Mouse (Mus musculus) layer of hippocampus, adult 2 months (tissue): ENCODE data around the gene Klc1. TPM values are rescaled to one million over a fixed set of nuclear protein-coding genes. Genes with fewer than 3 reads are reported as not detected.
A peak's percentile ranks its signal among the peaks of the same experiment; 100 is the strongest.
"Not testable (repeated sequence)": the region's sequence is repeated elsewhere in the genome, so short reads cannot be mapped to it uniquely, and the experiment has no call there.

Experiments
- DNase-seq, 2 experiments: peaks; one replicate each; pipeline ENCODE4 v3.0.0; 2022; ENCODE audit warnings: low spot score in 2 of 2
- H3K27ac ChIP-seq: fragments of 200-600 bp; 2 replicates; pipeline ENCODE4 v1.8.1; 2022
- H3K4me3 ChIP-seq: fragments of 200-600 bp; 2 replicates; pipeline ENCODE4 v1.8.1; 2022; ENCODE audit warnings: mild to moderate bottlenecking
- CTCF ChIP-seq: fragments of 200-600 bp; conservative IDR thresholded peaks from 2 replicates; pipeline ENCODE4 v1.8.1; 2022; ENCODE audit warnings: antibody characterized with exemption, mild to moderate bottlenecking, moderate library complexity
- total RNA-seq, 2 experiments: library from RNA; stranded (reverse); gene quantifications; 2 replicates each; pipeline ENCODE4 v1.2.3; 2021

The Klc1 gene
- total RNA-seq, 2 experiments from 2014 or later: 654 to 684 TPM

DNA sequence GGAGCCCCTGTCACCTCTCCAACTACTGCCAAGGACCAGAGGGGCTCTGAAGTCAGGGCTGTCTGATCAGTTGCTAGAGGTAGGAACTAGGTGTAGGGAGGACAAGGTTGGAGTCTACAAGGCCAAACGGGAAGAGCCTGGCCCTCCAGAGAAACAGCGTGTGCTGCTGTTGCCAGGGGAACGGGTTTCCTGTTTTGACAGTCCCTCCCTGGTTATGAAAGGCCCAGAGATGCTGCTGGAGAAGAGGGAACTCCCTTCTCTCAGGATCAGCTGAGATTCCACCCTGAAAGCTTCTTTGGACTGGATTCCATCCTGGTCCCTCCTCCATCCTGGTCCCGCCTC, 32.6 kb upstream of the Klc1 start:
- DNase-seq: peak in 1 of 2 experiments; percentile 71
- Histone ChIP-seq H3K4me3 (no peak overlapping the region; the same call in 1 of the 2 replicates), H3K27ac (peak overlapping the region; percentile 96)
- TF ChIP-seq CTCF: no peak

DNA sequence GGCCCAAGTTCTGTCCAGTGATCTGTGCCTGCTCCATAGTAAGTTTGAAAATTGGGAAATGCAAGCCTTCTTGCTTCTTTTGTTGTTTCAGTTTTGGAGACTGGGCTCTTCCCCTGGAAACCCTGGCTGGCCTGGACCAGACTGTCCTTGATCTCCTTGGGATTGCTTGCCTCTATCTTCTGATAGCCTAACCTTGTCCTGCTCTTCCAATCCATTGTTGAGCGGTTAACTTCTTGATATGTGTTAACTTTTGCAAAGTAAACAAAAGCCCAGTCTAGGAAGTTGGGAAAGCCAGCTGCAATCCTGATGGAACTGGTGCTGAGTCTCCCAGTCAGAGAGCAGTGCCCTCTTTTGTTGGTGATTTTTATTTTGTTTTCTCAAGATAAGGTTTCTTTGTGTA, 30.7 kb upstream of the Klc1 start:
- H3K4me3 ChIP-seq: no peak overlapping the region
- no peak for TF ChIP-seq CTCF
- no peak for DNase-seq
- no peak overlapping the region for H3K27ac ChIP-seq

DNA sequence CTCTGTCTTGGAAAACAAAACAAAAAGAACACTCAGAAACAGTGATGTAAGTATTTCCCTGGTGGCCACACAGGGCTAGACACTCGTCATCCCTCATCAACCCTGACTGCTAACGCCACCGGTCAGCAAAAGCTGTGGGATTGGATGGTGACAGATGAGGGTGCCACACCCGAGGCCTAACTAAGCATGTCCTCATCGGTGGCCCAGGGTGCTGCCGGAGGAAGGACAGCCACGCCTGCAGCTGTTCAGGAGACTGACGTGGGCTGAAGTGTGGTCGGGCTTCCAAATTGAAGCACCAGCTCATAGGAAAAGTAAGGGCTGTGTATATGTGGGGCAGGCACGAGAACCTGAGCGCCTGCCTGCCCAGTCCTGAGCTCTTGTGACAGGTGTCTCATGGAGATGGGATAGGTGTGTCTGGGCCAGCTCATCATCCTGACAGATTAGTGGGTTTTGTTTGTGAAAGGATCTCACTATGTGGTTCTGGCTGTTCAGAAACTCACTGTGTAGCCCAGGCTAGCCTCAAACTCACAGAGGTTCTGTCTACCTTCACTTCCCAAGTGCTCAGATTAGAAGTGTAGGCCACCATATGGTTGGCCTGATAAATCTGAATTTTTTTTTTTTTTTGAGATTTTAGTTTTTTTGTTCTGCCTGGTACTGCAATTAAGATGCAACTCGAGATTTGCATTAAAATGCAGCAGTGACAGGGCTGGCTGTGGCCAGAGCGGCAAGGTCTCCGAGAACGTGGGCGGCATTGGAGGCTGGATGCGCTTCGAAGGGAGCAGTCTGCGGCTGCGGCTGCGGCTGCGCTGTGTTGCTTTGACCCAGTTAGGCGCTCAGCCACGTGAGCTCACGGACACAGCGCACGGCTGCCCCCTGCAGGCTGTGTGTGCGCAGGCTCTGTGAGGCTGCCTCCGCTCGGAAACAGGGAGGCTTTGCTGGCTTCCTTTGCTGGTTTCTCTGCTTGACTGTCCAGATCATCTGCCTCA, 26.5 kb upstream of the Klc1 start:
- H3K27ac ChIP-seq: peak overlapping the region; percentile 90
- peak overlapping the region; percentile 33; the same call in 1 of the 2 replicates for H3K4me3 ChIP-seq
- TF ChIP-seq CTCF: peak; percentile 98
- peak; percentile 87 to 90 for DNase-seq

DNA sequence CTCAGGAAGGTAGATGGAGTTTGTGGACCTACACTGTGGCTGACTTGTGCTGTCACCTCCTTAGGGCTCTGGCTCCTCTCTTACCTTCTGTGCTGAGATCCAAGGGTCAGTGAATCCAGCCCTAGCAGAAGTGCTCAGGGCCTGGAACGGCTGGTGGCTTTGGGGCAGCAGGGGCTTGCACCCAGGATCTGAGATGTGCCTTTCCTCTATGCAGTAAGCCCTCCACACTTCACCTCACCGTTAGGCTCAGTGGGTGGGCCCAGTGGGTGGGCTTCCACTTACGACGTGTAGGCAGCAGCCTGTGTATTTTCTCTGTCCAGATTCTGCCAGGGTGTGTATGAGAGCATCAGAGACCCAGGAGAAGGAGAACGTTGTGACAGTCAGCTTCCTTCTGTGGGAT, 25.7 kb upstream of the Klc1 start:
- DNase-seq: no peak
- TF ChIP-seq CTCF: no peak
- H3K27ac ChIP-seq: peak overlapping the region; percentile 90

DNA sequence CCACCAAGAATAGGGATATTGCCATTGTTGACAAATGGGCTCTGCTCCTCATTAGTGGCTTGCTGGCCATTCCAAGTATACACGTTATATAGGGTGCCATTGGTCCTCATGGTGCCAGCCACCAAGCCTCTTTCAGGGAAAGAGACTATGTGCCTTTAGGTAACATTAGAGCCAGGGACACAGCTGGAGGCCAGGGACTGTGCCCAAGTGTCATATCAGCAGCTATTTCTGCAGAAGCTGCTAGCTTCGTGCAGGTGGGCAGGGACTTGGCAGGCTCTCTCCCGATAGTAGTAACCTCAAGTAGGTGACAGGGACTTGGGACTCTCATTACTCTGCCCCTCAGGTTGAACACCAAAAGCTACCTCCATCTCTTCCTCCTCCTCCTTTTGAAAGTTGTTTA, 23.7 kb upstream of the Klc1 start:
- no peak for TF ChIP-seq CTCF
- Histone ChIP-seq H3K4me3 (no peak overlapping the region), H3K27ac (no peak overlapping the region)
- DNase-seq: no peak

More for the DNA sequence above, 25.7 kb upstream of the Klc1 start:
- no peak overlapping the region for H3K4me3 ChIP-seq

DNA sequence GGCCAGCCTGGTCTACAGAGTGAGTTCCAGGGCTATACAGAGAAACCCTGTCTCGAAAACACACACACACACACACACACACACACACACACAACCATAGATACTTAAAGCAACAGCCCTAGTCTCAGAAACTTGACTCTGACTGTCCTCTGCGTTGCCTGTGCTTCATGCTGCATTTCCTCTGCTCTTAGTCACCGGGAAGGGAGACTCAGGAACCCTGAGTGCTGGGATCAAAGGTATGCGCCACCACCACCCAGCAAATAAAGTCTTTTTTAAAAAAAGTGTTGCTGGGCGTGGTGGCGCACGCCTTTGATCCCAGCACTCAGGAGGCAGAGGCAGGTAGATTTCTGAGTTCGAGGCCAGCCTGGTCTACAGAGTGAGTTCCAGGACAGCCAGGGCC, 22.0 kb upstream of the Klc1 start:
- H3K4me3 ChIP-seq, H3K27ac ChIP-seq, DNase-seq: not testable (repeated sequence)

DNA sequence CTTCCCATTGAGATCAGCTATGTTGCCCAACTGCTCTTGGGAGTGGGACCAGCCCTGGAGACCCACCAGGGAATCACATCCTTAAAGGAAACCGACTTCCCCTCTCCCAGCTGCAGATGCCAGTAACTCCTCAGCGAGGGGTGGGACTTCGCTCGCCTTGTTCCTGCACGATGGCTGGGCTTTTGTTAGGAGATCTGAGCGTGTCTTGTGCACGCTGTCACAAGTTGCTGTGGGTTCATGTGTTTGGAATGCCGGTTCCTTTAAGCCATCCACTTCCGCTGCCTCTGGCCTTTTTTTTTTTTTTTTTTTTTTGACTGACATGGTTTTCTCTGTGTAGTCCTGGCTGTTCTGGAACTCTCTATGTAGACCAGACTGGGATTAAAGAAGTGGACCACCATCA, 21.3 kb upstream of the Klc1 start:
- TF ChIP-seq CTCF: no peak
- no peak for DNase-seq
- Histone ChIP-seq H3K4me3 (no peak overlapping the region), H3K27ac (no peak overlapping the region)

DNA sequence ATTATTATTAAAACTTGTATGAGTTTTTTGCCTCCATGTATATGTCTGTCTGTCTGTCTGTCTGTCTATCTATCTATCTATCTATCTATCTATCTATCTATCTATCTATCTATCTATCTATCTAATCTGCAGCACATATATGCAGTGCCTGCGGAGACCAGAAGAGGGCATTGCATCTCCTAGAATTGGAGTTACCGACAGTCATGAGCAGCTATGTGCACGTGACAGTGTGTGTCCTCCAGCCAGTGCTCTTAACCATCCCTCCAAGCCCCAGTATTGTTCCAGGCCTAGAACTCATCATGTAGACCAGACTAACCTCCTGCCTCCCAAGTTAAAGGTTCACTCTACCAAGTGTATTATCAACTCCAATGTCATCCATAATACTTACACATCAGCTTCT, 19.9 kb upstream of the Klc1 start:
- Histone ChIP-seq H3K4me3 (no peak overlapping the region), H3K27ac (0 out of 2 replicates have a peak overlapping the region, but pooled peaks have one; percentile 3)
- peak in 1 of 2 experiments; percentile 75 for DNase-seq
- TF ChIP-seq CTCF: peak; percentile 75

DNA sequence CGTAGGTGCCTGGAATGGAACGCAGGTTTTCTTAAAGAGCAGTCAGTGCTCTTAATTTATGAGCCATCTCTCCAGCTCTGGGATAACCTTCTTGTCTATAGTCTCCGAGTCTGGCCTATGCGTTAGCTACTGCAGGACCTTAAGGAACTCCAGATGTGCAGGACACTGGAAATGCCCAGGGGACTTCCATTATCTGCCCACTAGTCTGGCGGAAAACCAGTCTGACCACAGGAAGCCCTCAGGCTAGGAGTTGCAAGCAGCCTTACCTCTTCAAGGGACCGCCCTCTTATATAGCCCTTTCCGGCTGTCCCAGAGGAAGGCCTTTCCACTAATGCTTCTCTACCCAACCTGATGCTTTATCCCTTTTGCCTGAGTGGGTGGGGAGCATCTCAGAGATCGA, 17.3 kb upstream of the Klc1 start:
- H3K27ac ChIP-seq: no peak overlapping the region

DNA sequence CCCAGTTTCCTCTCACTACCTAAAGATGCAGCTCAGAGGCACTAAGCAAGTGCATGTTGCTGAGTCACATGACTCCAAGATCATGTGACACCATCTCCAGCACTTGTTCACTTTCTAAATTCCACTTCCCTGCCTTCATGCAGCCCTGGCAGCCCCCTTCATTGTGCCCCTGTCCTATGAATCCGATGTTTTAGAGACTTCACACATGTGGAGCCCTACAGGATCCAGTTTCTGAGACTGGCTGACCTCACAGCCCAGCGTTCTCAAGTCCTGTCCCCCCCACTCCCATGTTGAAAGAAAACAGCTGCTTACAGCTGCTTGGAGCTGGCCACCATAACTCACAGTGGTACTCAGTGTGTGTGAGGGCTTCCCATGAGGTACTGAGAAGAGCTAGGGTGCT, 15.2 kb upstream of the Klc1 start:
- no peak for TF ChIP-seq CTCF
- Histone ChIP-seq H3K27ac (peak overlapping the region; percentile 46; the same call in 1 of the 2 replicates), H3K4me3 (no peak overlapping the region)
- DNase-seq: no peak

More for the DNA sequence above, 17.3 kb upstream of the Klc1 start:
- no peak for DNase-seq
- no peak overlapping the region for H3K4me3 ChIP-seq
- no peak for TF ChIP-seq CTCF

DNA sequence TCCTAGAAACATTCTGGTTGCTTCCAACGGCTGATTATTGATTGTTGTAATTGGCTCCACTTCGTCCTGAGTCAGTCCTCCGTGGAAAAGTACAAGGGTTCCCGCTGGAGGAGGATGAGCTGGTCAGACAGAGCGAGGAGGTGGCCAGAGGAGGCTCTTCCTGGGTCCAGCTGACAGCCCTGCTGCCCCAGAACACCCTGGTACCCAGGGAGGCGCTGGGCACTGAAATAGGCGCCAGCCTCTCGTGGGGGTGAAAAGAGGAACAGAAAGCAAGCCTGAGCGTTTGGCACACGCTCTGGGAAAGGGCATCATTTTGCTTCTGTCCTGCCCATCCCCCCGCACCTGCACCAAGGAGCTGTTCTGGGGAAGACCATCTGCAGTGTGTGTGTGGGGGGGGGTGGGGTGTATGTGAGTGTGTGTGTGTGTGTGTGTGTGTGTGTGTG, 14.6 kb upstream of the Klc1 start:
- H3K27ac ChIP-seq: peak overlapping the region; percentile 46; the same call in 1 of the 2 replicates
- no peak for DNase-seq
- no peak for TF ChIP-seq CTCF
- H3K4me3 ChIP-seq: no peak overlapping the region

DNA sequence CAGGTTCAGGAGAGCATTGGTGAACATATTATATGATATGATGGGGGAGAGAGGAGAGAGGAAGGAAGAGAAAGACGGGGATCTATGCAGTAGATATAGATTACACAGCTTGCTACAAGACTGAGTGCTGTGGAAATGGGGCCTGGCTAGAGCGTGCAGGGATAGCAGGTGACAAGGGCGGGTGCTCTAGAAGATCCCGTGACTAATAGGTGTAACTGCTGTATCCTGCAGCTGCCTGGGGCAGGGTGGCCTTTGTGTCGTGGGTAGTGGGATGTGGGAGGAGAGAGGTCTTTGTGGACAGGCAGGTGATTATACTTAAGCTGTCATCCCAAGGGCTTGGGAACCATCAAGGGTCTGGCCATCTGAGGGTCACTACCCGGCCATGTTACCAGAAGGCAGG, 13.4 kb upstream of the Klc1 start:
- DNase-seq: no peak
- TF ChIP-seq CTCF: no peak
- H3K4me3 ChIP-seq: no peak overlapping the region
- H3K27ac ChIP-seq: no peak overlapping the region

DNA sequence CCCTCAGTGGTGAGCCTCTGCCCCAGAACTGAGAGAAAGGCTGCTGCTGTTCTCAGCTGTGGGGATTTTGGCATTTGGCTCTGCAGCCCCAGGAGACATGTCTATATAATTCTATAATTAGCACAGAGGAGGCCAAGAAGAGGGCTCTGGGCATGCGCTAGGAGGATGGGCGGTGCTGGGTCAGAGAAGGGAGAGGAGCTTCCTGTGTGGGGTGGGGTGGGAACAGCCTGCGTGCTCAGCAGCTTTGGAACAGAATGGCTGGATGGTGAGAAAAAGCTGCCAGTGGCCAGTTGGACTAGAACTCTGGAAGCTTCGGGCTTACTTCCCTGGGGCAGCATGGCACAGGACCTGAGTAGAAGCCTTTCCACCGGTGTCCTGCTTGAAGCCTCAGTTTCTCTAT, 12.6 kb upstream of the Klc1 start:
- DNase-seq: no peak

DNA sequence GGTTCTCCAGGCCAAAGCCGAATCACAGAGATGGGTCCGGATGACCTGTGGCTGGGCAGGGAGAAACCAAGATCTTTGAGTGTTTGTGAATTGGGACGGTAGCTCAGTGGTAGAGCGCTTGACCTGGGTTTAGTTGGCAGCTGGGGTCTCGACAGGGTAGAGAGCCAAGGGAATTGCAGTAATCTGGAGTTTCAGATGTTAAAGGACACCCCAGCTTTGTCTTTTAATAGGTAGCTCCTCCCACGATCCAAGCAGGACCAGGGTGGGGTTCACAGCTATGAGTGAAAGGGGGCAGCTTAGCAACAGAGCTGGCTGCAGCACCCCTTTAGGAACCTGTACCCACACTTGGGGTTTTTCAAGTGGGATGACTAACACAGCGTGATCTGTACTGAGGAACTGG, 11.2 kb upstream of the Klc1 start:
- Histone ChIP-seq H3K4me3 (no peak overlapping the region), H3K27ac (no peak overlapping the region)
- DNase-seq: no peak
- no peak for TF ChIP-seq CTCF

More for the DNA sequence above, 12.6 kb upstream of the Klc1 start:
- no peak for TF ChIP-seq CTCF
- H3K4me3 ChIP-seq: no peak overlapping the region
- peak overlapping the region; percentile 57; the same call in 1 of the 2 replicates for H3K27ac ChIP-seq
